Mouse (Mus musculus) cerebellum, adult 18-20 months (tissue): ENCODE measurements around the gene Amdhd1.

ENCODE experiments used
- DNase-seq, 2 experiments: peaks; one replicate each; pipeline ENCODE4 v3.0.0; 2021

Amdhd1 gene

DNA sequence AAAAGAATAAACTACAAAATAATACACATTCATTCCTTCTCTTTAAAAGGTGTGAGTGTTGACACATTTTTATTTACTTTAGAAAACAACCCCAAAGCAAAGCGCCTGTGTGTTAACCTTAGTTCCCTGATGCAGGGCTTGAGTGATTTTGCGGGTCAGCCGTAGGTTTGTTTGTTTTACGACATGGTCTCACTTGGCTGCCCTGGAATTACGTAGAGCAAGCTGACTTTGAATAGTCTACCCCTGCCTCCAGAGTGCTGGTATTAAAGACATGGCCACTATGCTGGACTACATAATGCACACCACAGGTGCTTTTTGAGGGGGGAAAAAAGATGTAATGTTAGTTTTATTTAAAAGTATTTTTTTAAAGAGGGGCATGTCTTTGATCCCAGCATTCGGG, 1.0 kb downstream of the Amdhd1 start:
- no peak for DNase-seq

DNA sequence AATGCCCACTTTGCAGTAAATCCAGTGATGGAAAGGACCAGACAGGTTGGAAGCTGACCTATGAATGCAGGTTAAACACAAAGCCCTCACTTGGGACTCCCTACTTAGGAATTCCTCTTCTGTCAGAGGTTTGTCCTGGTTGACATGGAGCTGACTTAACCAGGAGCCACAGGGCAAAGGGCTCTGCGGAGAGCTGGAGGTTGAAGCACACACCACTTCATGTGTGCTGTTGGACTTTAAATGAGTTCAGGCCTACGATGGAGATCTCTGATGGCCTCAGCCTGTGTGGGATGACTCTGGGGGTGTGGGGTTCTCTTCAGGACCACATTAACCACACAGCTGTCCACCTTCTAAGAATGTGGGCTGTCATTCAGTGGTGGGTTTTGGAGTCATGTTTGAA, 1.5 kb downstream of the Amdhd1 start:
- no peak for DNase-seq

DNA sequence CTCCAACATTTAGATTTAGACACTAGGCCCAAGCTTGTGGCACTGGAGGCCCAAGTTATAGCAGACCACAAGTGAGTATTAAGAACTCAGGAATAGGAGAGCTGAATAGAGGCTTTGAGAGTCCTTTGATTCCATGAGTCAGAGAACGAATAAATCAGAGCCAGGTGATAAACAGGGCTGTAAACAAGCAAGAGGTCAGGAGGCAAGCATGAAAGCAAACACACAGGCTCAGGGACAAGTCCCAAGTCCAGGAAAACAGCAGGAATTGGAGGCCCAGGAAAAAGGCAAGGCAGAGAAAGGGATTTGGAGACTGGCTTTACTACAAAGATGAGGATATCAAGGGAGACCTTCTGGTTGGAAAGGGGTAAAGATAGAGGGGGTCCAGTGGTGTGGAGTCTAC, 14.5 kb downstream of the Amdhd1 start:
- DNase-seq: no peak

- no peak for DNase-seq
Observed at GRCm38 (mm10) chr10:93520994-93521393, 18.8 kb downstream of the Amdhd1 start.

DNA sequence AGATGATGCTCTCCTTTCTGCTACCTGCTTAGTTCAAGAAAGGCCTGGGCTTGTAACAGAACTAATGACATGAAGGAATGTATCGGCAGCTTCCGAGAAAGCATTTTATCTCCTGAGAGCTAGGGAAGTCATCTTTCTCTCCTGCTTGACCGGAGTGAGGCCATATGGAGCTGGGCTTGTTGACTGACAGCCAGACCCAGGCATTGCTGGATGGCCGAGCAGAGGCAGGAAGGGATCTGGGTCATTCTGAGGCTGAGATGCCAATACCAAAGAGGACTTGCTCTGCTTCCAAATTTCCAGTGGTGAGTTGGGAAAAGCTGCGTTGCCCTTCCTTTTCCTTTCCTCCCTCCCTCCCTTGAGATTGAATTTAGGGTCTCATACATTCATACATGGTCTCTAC, 20.1 kb downstream of the Amdhd1 start:
- peak; percentile 64 to 79 for DNase-seq

DNA sequence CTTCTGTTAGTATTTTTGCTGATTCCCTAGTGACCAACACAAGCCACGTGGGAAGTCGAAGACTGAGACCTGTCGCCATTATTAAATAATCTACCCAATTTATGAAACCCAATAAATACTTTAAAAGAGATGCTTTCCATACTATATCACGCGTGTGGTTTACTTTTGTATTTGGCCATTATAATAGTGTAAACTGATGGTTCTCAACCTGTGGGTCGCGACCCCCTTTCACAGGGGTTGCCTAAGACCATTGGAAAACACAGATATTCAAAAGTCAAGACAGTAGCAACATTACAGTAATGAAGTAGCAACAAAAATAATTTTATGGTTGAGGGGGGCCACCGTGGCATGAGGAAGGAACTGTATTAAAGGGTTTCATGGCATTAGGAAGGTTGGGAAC, 20.7 kb downstream of the Amdhd1 start:
- DNase-seq: no peak

- DNase-seq: no peak
Observed at GRCm38 (mm10) chr10:93518620-93519019, 21.2 kb downstream of the Amdhd1 start.

DNA sequence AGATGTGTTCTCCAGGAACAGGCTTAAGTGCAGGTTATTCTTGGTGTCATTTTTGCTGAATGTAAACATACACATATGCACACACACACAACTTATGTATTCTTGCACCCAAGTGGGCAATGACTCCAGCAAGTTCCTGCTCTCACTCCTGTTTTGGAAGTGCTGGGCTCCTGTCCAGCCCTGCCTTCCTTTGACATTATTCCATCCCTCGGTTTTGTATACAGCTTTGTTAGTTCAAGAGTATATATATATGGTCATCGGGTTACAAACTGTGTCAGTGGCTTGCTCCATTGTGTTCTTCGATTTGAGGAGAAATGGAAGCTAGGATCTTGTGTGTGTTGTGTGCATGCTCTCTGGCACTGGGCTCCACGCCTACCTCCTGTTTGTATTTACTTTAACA, 21.6 kb downstream of the Amdhd1 start:
- no peak for DNase-seq

- DNase-seq: no peak
Observed at GRCm38 (mm10) chr10:93517754-93518153, 22.1 kb downstream of the Amdhd1 start.

DNA sequence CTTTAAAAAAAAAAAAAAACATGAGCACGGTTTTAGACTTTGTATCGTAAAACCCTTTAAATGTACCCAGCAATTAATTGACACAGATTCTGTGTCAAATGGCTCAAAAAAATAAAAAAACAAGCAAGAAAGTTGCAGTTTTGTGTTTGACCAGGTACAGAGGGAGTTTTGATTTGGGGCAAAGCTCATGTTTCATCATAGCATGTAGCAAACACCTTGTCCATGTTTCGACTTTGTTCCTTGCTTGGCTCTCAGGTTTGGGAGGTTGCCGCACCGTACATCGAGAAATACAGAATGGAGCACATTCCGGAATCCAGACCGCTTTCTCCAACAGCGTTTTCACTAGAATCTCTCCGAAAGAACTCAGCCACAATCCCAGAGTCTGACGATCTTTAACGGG, 23.9 kb downstream of the Amdhd1 start:
- DNase-seq: no peak

- DNase-seq: no peak
Observed at GRCm38 (mm10) chr10:93515419-93515818, 24.4 kb downstream of the Amdhd1 start.

- no peak for DNase-seq
Observed at GRCm38 (mm10) chr10:93509532-93510153, 30.2 kb downstream of the Amdhd1 start.

DNA sequence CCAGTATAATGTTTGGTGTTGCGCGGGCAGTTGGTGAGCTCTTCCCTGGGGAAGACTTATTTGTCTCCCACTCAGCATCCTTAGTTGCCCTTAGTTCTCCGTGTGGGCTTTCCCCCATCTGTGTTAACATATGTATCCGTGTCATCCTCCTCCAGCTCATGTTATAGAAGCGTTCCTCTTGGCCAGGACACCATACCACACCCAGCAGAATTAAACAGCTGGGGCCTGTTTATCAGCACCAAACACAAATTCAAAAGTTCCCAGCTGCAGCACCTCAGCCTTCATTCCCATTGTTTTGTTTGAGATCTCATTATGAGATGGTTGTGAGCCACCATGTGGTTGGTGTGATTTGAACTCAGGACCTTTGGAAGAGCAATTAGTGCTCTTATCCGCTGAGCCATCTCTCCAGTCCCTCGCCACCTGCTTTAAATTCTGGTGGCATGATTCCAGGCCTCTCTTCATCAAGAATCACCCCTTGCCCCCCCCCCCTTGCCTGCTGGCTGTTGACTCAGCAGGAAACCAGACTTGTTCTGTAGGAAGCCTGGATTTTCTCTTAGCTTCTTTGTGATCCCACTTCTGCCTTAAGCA, 31.4 kb downstream of the Amdhd1 start:
- no peak for DNase-seq

DNA sequence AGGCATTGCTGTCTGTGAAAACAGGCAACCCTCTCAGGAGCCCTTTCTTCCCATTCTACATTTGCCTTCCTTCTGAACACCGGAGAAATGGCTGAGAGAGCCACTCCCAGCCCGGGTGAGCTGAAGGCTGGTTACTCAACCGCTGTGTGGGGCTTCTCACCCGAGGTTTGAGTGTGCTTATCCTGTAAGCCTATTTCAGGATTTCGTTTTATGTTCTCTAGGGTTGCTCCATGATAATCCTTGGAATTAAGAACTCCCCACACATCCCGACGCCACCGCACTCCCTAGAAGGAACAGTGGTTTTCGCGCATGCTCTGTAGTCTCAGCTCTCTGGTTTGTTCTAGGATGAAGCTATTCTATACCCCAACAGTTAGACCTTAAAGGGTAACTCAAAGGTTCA, 38.5 kb downstream of the Amdhd1 start:
- no peak for DNase-seq

DNA sequence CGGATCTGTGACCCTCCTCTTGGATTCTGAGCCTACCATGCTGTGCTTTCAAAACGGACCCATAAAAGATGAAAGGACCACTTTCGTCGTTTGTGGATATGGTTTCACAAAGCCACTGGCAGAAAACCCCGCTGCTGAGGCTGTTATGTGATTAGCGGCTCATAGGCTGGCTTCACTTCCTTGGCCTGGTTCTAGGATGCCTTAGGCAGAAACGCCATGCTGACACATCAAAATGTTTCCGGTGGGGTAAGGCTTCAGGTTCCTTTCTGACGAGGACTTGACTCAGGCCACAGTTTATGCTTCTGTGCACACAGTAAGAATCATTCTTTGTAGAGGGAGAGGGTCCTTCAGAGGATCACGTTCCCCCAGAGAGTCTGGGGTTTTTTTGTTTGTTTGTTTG, 39.0 kb downstream of the Amdhd1 start:
- no peak for DNase-seq

DNA sequence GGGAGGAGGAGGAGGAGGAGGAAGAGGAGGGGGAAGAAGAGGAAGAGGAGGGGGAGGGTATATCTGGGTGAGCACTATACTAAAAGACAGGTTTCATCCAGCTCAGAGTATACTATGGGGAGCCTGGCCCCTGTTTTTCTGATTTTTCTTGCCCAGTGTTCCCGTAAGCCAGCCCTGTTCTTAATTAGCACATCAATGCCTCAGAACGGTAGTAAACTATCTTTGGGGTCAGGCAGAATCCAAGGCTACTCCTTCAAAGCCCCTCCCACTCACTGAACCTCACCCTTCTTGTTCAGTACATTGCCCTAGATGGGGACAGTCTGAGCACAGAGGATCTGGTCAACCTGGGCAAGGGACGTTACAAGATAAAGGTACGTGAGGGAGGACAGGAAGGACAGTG, 49.4 kb downstream of the Amdhd1 start:
- no peak for DNase-seq

- DNase-seq: no peak
Observed at GRCm38 (mm10) chr10:93488828-93489226, 51.0 kb downstream of the Amdhd1 start.

DNA sequence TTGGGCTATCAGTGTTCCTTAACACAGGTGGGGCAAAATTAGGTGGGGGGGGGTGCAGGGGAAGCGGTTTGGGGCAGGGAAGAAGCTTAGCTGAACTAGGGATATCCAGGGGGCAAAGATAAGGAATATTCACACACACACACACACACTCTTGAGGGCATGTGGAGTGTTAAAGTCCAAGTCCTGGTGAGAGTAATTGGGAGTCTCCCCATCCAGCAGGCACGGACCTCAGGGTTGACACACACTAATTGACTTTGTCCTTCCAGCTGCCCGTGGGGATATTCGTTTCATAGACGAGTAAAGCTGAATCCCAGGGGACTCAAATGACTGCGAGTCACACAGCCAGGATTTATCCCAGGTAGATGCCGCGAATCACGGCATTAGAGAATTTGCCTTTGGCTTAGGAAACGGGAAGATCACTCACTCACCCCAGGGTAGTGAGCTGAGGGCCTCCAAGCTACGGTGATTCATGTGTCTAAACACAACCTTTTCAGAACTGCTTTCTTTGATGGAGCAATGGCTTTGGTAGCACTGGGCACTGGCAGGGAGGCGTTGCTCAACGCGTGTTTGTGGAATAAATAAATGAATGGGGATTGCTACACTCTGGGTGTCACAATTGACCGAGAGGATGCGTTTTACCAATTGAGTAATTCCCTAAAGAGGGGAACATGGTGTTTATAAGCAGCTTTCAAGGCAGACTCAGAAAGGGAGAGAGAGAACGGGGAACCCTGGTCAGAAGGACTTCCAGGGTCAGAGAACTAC, 51.6 kb downstream of the Amdhd1 start, which contains the start of gene Hal:
TSS of gene Hal (plus strand) at position 703 of the 762 bp plus-strand sequence.
- DNase-seq: no peak

DNA sequence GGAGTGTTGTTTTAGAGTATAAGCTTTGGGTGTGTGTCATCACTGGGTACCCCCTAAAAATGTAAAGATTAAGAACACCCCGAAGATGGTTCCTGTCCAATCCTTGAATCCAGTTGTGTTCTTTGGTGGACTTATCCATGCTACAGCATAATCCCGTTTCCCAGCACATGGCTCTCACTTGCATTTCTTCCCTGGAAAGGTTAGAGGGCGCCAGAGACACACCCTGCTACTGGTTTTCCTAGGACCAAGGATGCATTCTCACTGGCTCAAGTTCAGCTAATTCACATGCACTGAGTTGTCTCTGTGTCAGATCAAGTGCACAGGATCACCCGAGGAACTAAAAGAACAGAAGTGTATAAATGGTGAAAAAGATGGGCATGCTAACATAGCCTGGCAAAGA, 53.2 kb downstream of the Amdhd1 start:
- peak; percentile 48 to 54 for DNase-seq

DNA sequence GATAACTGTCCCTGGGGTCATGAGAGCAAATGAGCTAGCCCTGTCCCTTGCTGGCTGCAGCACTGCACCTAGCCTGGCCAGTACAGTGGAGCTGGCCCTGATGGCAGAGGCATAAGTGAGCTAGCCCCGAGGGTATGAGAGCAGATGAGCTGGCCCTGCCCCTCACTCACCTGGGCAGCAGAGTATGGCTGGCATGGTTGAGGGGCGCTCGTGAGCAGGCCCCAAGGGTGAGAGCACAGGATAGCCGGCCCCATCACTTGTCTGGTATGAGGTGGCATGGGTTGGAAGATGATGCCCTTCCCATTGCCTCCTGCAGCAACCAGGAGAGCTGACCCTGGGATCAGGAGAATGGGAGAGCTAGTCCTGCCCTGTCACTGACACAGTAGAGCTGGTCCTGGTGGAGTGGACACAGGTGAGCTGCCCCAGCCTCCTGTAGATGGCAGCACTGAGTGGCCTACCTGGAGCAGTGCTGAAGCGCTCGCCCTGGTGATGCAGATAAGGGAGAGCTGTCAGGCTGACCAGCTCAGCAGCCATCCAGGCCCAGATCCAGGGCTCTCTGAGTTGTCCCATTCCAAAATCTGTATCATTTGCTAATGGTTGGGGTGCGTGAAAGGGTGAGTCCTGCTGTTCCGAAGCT, 54.7 kb downstream of the Amdhd1 start:
- DNase-seq: peak; percentile 79 to 80

- DNase-seq: no peak
Observed at GRCm38 (mm10) chr10:93484511-93484910, 55.3 kb downstream of the Amdhd1 start.
